Comparison of ENCODE assay signal across 8 mouse cellular contexts in the genomic region with DNA sequence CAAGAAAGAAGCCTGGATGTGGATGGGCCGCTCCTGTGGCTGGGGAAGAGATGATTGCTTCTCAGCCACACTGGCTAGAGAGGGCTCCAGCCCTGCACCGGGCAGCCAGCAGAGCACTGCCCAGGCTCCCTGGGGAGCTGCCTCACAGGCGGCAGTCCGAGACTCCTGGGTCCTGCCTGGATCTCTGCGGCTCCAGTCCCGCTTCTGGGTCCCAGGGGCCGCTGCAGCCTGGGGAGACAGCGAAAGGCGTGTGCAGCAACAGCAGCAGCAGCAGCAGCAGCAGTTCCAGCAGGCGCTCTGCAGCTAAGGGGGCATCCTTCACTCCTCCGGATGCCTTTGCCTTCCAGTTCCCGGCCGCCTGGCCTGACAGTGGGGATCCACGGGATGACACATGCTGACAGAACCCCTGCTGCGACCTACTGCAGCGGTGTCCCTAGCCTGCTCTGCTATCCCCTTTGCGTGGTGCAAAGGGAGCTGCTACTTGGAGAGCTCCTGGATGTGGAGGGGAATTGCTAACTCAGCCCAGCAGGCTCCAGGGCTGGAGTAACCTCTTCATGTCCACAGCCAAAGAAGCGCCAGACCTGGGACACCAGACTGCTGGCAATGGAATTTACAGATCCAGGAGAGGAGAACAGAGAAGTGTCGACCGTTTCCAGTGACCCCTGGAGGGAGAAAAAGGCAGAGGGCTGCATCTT.
A peak's percentile ranks its signal among the peaks of the same experiment; 100 is the strongest.
DNase-seq lines count a peak whose midpoint lies in the region; ATAC-seq and TF ChIP-seq lines count a peak whose summit lies in the region.

No protein-coding gene starts in this region.

- peak; percentile 51 for DNase-seq in lung, embryonic 14.5 days
- DNase-seq in lung, postnatal 25 days (ENCODE audit: low spot score): no peak
- DNase-seq in brain, embryonic 14.5 days (ENCODE audit: low read depth): peak; percentile 49
- no peak for DNase-seq in spleen, adult 18-20 months
- no peak for DNase-seq in urinary bladder, postnatal 10 days (ENCODE audit: low spot score)

- peak overlapping the region; percentile 53 for H3K4me2 ChIP-seq in lung, embryonic 14.5 days
- peak overlapping the region; percentile 68 for H3K4me2 ChIP-seq in heart, embryonic 14.5 days (ENCODE audit: low read length)
- peak overlapping the region; percentile 75 for H3K4me2 ChIP-seq in limb, embryonic 12.5 days
- peak overlapping the region; percentile 61 for H3K4me2 ChIP-seq in neural tube, embryonic 12.5 days (replicated peaks)

- H3K27ac ChIP-seq in lung, embryonic 14.5 days (ENCODE audit: low read depth): no peak overlapping the region
- H3K27ac ChIP-seq in heart, embryonic 14.5 days (replicated peaks in 1 of 2; ENCODE audit: control insufficient read depth in 1 of 2, insufficient read depth in 1 of 2, low read depth in 2 of 2, low read length in 2 of 2): no peak overlapping the region
- H3K27ac ChIP-seq in limb, embryonic 12.5 days: no peak overlapping the region
- no peak overlapping the region for H3K27ac ChIP-seq in neural tube, embryonic 12.5 days

- no peaks in the 10 kb centered on the region for H3K27me3 ChIP-seq in lung, embryonic 14.5 days (ENCODE audit: insufficient read depth, low read length)
- H3K27me3 ChIP-seq in heart, embryonic 14.5 days (ENCODE audit: control insufficient read depth, insufficient read depth, low read length): 0 out of 2 replicates have a peak, but pooled peaks cover 7% of the 10 kb centered on the region
- H3K27me3 ChIP-seq in limb, embryonic 12.5 days: peaks cover 13% of the 10 kb centered on the region; the same call in 1 of the 2 replicates
- H3K27me3 ChIP-seq in neural tube, embryonic 12.5 days (replicated peaks): no peaks in the 10 kb centered on the region

- peaks cover 5% of the 10 kb centered on the region; the same call in 1 of the 2 replicates for H3K4me1 ChIP-seq in lung, embryonic 14.5 days (ENCODE audit: insufficient read depth)
- H3K4me1 ChIP-seq in heart, embryonic 14.5 days (ENCODE audit: control insufficient read depth in 2 of 2, insufficient read depth in 2 of 2, low read length in 2 of 2): peaks cover 0 to 5% of the 10 kb centered on the region in 2 experiments; a peak in 2 of 4 replicates
- H3K4me1 ChIP-seq in limb, embryonic 12.5 days (replicated peaks): peaks cover 15% of the 10 kb centered on the region
- peaks cover 9% of the 10 kb centered on the region for H3K4me1 ChIP-seq in neural tube, embryonic 12.5 days

- peak; percentile 52; the same call in 1 of the 2 replicates for ATAC-seq in lung, embryonic 14.5 days (ENCODE audit: insufficient read depth)
- ATAC-seq in heart, embryonic 14.5 days (ENCODE audit: insufficient number of reproducible peaks, insufficient read depth, low FRiP score, low read depth): no peak
- ATAC-seq in limb, embryonic 12.5 days (ENCODE audit: insufficient number of reproducible peaks, insufficient read depth, low FRiP score, low TSS enrichment, low read depth): peak; percentile 52; the same call in 1 of the 2 replicates
- ATAC-seq in neural tube, embryonic 12.5 days (ENCODE audit: low FRiP score, low read depth): peak; percentile 23; the same call in 1 of the 2 replicates

- peak overlapping the region; percentile 40 for H3K9ac ChIP-seq in lung, embryonic 14.5 days
- H3K9ac ChIP-seq in heart, embryonic 14.5 days (ENCODE audit: low read length): 0 out of 2 replicates have a peak overlapping the region, but pooled peaks have one; percentile 34
- H3K9ac ChIP-seq in limb, embryonic 12.5 days (replicated peaks): peak overlapping the region; percentile 52
- H3K9ac ChIP-seq in neural tube, embryonic 12.5 days: peak overlapping the region; percentile 50

- no peaks in the 10 kb centered on the region for H3K9me3 ChIP-seq in lung, embryonic 14.5 days (ENCODE audit: low read depth, low read length)
- H3K9me3 ChIP-seq in heart, embryonic 14.5 days (ENCODE audit: control insufficient read depth, low read length): no peaks in the 10 kb centered on the region
- no peaks in the 10 kb centered on the region for H3K9me3 ChIP-seq in limb, embryonic 12.5 days
- no peaks in the 10 kb centered on the region for H3K9me3 ChIP-seq in neural tube, embryonic 12.5 days

- H3K36me3 ChIP-seq in lung, embryonic 14.5 days (ENCODE audit: insufficient read depth): no peaks in the 10 kb centered on the region
- no peaks in the 10 kb centered on the region for H3K36me3 ChIP-seq in heart, embryonic 14.5 days (ENCODE audit: control insufficient read depth, insufficient read depth, low read length)
- no peaks in the 10 kb centered on the region for H3K36me3 ChIP-seq in limb, embryonic 12.5 days
- no peaks in the 10 kb centered on the region for H3K36me3 ChIP-seq in neural tube, embryonic 12.5 days

- peak overlapping the region; percentile 23 for H3K4me3 ChIP-seq in lung, embryonic 14.5 days (ENCODE audit: low read depth, low read length)
- peak overlapping the region; percentile 24 to 30; a peak in 3 of 4 replicates for H3K4me3 ChIP-seq in heart, embryonic 14.5 days (ENCODE audit: control insufficient read depth in 1 of 2, insufficient read depth in 1 of 2, low read depth in 1 of 2, low read length in 2 of 2)
- peak overlapping the region; percentile 31 for H3K4me3 ChIP-seq in limb, embryonic 12.5 days (replicated peaks)
- H3K4me3 ChIP-seq in neural tube, embryonic 12.5 days: peak overlapping the region; percentile 21

- 0 out of 2 replicates have a peak, but pooled peaks have one; percentile 21 for TF ChIP-seq CTCF in lung, embryonic 14.5 days (IDR thresholded peaks at IDR 0.05; ENCODE audit: low read depth)
- TF ChIP-seq CTCF in brain, embryonic 14.5 days (IDR thresholded peaks at IDR 0.05; ENCODE audit: borderline replicate concordance, extremely low read depth, insufficient read depth, insufficient read length): no peak

- WGBS in lung, embryonic 14.5 days: 3% methylated on average over 20 of the region's 20 CpGs
- WGBS in heart, embryonic 14.5 days: under 1% methylated on average over 20 of the region's 20 CpGs
- WGBS in limb, embryonic 12.5 days: 4% methylated on average over 20 of the region's 20 CpGs
- 5% methylated on average over 20 of the region's 20 CpGs for WGBS in neural tube, embryonic 12.5 days

- no peak for TF ChIP-seq POLR2A in brain, embryonic 14.5 days (IDR thresholded peaks at IDR 0.05; ENCODE audit: borderline replicate concordance, extremely low read depth, insufficient read depth, insufficient read length, poor library complexity, severe bottlenecking)

Comparison
In these comparisons a context has a peak if more than half of its experiments do, and no peak if none do; other contexts are left out.
1. DNase-seq: peak in lung, embryonic 14.5 days (single experiment) and brain, embryonic 14.5 days (single experiment); none in lung, postnatal 25 days (single experiment), spleen, adult 18-20 months (0 of 2) and urinary bladder, postnatal 10 days (single experiment).
2. Peak in every context shown above with its lines, with median percentiles within 50 percentile points of each other: H3K4me2 ChIP-seq, H3K4me3 ChIP-seq and H3K9ac ChIP-seq.